Mouse (Mus musculus): ENCODE results near the gene Map4k4. TPM values are rescaled to one million over a fixed set of nuclear protein-coding genes. Genes with fewer than 3 reads are reported as not detected.

Map4k4 gene
- polyA plus RNA-seq, 1 experiment from 2014 or later = 21.2 TPM

DNA sequence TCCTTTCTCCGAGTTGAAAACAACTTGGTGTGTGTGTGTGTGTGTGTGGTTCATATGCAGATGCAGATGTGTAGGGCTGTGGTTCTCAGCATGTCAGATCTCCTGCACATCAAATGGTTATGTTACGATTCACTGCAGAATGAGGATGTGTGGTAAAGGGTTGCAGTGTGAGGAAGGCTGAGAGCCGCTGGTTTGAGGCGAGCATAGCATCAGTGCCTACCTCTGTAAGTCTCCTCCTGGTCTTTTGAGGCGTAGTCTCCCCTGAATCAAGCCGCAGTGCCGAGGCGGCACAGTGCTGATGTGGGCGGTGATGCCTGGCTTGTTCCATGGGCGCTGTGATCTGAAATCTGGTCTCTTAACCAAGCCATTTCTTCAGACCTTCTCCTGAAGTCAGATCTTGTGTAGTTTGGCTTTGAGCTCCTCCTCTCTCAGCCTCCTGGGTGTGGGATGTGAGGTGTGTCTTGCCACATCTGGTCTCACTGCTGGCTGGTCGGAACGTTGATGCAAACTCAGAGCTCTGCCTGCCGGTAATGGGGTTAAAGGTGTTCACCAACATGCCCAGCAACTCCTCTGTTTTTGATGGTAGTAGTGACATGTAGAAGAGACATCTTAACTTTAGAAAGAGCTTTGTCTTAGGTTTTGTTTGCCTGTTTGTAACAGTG lies 17.3 kb downstream of the Map4k4 start:
- no peak for DNase-seq (ENCODE audit: low spot score)
- no peaks in the 10 kb centered on the region for H3K36me3 ChIP-seq (ENCODE audit: insufficient read depth, low read length)
- no peak overlapping the region for H3K4me3 ChIP-seq (ENCODE audit: low read depth, low read length)
- no peaks in the 10 kb centered on the region for H3K27me3 ChIP-seq (replicated peaks; ENCODE audit: insufficient read depth, low read length)
- no peak overlapping the region for H3K27ac ChIP-seq (ENCODE audit: low read length)
- WGBS = 70% methylated on average over 13 of the region's 13 CpGs
- no peak for ATAC-seq
- no peak for TF ChIP-seq CTCF (IDR thresholded peaks at IDR 0.05)
- no peak for TF ChIP-seq EP300 (IDR thresholded peaks at IDR 0.05)
- H3K9me3 ChIP-seq (ENCODE audit: low read length) = no peaks in the 10 kb centered on the region
- no peak overlapping the region for H3K4me2 ChIP-seq (replicated peaks; ENCODE audit: low read depth, low read length)
- peaks cover 9% of the 10 kb centered on the region; the same call in 1 of the 2 replicates for H3K4me1 ChIP-seq (ENCODE audit: insufficient read depth, low read depth, low read length)
- H3K9ac ChIP-seq (replicated peaks; ENCODE audit: low read depth) = no peak overlapping the region

DNA sequence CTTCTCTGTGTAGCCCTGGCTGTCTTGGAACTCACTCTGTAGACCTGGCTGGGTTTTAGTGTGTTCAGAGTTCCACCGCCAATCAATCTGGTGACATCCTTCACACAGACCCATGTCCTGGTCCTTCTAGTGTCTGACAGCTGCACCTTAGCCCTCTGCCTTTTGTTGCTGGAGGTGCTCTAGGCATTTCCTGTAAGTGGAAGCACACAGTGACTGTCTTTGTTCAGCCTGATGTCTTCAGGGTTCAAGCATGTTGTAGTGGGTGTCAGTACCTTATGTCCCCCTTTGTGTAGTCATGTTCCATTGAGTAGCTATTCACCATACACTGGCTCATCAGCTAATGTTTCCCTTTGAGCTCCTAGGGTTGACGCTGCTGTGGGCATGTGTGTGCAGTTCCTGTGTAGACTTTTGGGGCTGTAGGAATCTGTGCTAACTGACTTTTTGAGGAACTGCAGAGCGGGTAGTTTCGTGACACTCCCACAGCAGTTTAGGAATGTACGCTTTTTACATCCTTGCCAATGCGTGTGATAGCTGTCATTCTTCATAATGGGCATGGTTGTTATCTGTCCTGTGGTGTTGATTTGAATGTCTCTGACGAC lies 17.9 kb downstream of the Map4k4 start:
- Histone ChIP-seq H3K9me3 (ENCODE audit: low read length) (no peaks in the 10 kb centered on the region), H3K9ac (replicated peaks; ENCODE audit: low read depth) (no peak overlapping the region), H3K4me3 (ENCODE audit: low read depth, low read length) (no peak overlapping the region), H3K27me3 (replicated peaks; ENCODE audit: insufficient read depth, low read length) (no peaks in the 10 kb centered on the region), H3K36me3 (ENCODE audit: insufficient read depth, low read length) (no peaks in the 10 kb centered on the region), H3K4me2 (replicated peaks; ENCODE audit: low read depth, low read length) (no peak overlapping the region), H3K27ac (ENCODE audit: low read length) (no peak overlapping the region), H3K4me1 (ENCODE audit: insufficient read depth, low read depth, low read length) (peaks cover 15% of the 10 kb centered on the region)
- ATAC-seq = no peak
- no peak for DNase-seq (ENCODE audit: low spot score)
- WGBS = 49% methylated on average over 7 of the region's 7 CpGs
- TF ChIP-seq EP300 (IDR thresholded peaks at IDR 0.05) (no peak), CTCF (IDR thresholded peaks at IDR 0.05) (no peak)

DNA sequence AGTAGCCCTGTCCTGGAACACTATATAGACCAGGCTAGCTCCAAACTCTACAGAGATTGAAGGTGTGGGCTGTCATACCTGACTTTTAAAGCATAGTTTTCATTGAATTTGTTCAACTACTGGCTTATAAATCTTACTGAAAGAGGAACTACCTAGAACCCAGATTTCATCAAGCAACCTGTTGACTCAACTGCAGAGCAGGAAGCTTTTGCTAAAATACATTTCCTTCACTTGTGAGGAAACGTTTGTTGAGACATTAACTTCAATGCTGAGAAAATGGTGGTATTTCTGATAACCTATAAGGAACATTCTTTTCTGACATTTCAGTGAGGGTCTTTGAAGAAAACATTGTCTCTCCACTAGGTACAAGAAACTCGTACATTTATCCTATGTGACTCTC lies 19.9 kb downstream of the Map4k4 start:
- Histone ChIP-seq H3K36me3 (ENCODE audit: insufficient read depth, low read length) (no peaks in the 10 kb centered on the region), H3K27me3 (replicated peaks; ENCODE audit: insufficient read depth, low read length) (no peaks in the 10 kb centered on the region), H3K9ac (replicated peaks; ENCODE audit: low read depth) (no peak overlapping the region), H3K4me2 (replicated peaks; ENCODE audit: low read depth, low read length) (no peak overlapping the region), H3K27ac (ENCODE audit: low read length) (peak overlapping the region; percentile 21; the same call in 1 of the 2 replicates), H3K4me1 (ENCODE audit: insufficient read depth, low read depth, low read length) (peaks cover 28% of the 10 kb centered on the region), H3K9me3 (ENCODE audit: low read length) (no peaks in the 10 kb centered on the region), H3K4me3 (ENCODE audit: low read depth, low read length) (no peak overlapping the region)
- ATAC-seq (no peak), DNase-seq (ENCODE audit: low spot score) (no peak)
- 35% methylated on average over 2 of the region's 2 CpGs for WGBS
- TF ChIP-seq EP300 (IDR thresholded peaks at IDR 0.05) (no peak), CTCF (IDR thresholded peaks at IDR 0.05) (no peak)

DNA sequence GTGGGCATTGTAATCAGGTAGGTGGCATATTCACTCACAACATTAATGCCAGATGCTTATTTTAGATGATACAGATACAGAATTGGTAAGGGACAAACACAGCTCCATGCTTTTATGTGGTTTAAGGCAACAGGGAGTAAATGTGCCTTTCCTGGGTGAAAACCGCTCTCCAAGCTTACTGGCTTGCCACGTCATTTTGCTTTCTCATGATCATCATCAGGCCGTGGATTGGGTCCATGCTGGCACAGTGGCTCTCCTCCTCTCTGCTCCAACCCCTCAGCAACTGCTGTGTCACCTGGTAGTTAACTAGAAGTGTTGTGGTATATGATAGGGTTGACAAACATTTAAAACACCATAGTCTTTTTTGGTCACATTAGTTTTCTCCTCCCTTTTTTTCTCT lies 21.3 kb downstream of the Map4k4 start:
- H3K4me1 ChIP-seq (ENCODE audit: insufficient read depth, low read depth, low read length) = peaks cover 31% of the 10 kb centered on the region
- 66% methylated on average over 3 of the region's 3 CpGs for WGBS
- no peak overlapping the region for H3K4me2 ChIP-seq (replicated peaks; ENCODE audit: low read depth, low read length)
- no peak for TF ChIP-seq EP300 (IDR thresholded peaks at IDR 0.05)
- no peak for TF ChIP-seq CTCF (IDR thresholded peaks at IDR 0.05)
- no peaks in the 10 kb centered on the region for H3K27me3 ChIP-seq (replicated peaks; ENCODE audit: insufficient read depth, low read length)
- H3K27ac ChIP-seq (ENCODE audit: low read length) = peak overlapping the region; percentile 54; the same call in 1 of the 2 replicates
- no peak for ATAC-seq
- DNase-seq (ENCODE audit: low spot score) = no peak
- no peak overlapping the region for H3K4me3 ChIP-seq (ENCODE audit: low read depth, low read length)
- H3K9ac ChIP-seq (replicated peaks; ENCODE audit: low read depth) = no peak overlapping the region
- no peaks in the 10 kb centered on the region for H3K9me3 ChIP-seq (ENCODE audit: low read length)
- H3K36me3 ChIP-seq (ENCODE audit: insufficient read depth, low read length) = no peaks in the 10 kb centered on the region

DNA sequence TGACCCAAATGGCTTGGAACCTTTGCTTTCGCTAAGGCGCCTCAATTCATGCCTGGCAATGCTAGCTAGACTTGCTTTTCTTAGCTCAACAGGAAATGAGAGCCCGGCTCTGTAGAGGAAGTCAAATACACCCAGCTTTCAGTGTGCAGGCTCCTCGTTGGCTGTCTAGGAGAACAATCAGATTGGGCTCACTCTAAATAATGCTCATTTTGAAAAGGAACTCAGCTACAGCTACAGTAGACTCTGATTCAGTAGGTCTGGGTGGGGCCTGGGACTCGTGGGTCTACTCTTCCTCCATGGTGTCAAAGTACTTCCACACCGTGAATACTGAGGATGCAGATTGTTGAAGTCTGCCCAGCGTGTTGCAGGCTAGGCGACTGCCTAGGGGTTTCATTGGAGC lies 22.0 kb downstream of the Map4k4 start:
- H3K27me3 ChIP-seq (replicated peaks; ENCODE audit: insufficient read depth, low read length) = no peaks in the 10 kb centered on the region
- no peak overlapping the region for H3K4me3 ChIP-seq (ENCODE audit: low read depth, low read length)
- H3K9ac ChIP-seq (replicated peaks; ENCODE audit: low read depth) = no peak overlapping the region
- ATAC-seq = peak; percentile 76
- 17% methylated on average over 8 of the region's 8 CpGs for WGBS
- TF ChIP-seq CTCF (IDR thresholded peaks at IDR 0.05) (no peak), EP300 (IDR thresholded peaks at IDR 0.05) (peak; percentile 34; the same call in 1 of the 2 replicates)
- peak; percentile 83 for DNase-seq (ENCODE audit: low spot score)
- peak overlapping the region; percentile 64 for H3K27ac ChIP-seq (ENCODE audit: low read length)
- no peaks in the 10 kb centered on the region for H3K9me3 ChIP-seq (ENCODE audit: low read length)
- peaks cover 31% of the 10 kb centered on the region for H3K4me1 ChIP-seq (ENCODE audit: insufficient read depth, low read depth, low read length)
- peak overlapping the region; percentile 37; the same call in 1 of the 2 replicates for H3K4me2 ChIP-seq (replicated peaks; ENCODE audit: low read depth, low read length)
- H3K36me3 ChIP-seq (ENCODE audit: insufficient read depth, low read length) = no peaks in the 10 kb centered on the region

DNA sequence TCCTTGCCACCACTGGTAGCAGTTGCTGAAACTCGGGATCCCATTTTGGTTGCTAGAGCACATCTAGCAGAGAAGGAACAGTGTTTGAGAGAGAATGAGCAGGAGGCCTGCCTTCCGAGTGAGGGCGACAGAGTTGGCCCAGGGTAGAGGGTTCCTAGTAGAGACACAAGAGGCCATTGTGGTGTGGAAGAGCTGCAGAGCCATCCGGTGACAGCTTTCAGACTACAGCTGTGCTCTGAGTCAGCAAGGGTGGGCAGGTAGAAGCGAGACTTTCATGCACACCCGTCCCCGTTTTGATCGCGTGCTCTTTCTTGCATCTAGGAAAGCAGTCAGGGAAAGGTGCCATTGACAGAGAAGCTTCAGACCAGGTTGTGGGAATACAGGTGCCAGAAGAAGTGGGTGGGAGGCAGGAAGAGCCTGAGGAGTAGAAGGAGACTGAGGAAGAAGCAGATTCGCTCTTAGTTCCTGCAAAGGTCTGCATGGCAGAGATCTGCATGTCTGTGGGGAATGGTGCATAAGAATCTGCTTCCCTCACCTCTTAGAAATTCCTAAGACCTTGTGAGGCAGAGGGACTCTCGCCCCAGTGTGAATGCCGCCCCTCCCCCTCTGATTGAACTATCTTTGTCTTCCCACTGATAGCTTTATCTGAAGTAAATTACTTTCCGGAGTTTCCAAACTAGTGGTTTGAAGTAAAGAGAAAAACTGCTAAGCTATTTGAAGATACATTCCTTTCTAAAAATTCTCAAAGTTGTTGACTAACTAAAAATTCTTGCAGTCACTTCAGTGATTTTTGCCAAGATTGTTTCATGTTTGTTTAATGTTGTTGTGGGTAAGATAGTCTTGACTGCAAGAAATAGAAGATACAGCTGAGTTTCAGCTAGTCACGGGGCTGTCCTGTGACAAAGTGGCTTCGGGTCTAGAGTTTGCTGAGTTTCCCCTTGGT lies 23.0 kb downstream of the Map4k4 start:
- H3K9me3 ChIP-seq (ENCODE audit: low read length) = no peaks in the 10 kb centered on the region
- H3K4me3 ChIP-seq (ENCODE audit: low read depth, low read length) = no peak overlapping the region
- H3K4me1 ChIP-seq (ENCODE audit: insufficient read depth, low read depth, low read length) = peaks cover 31% of the 10 kb centered on the region
- 15% methylated on average over 15 of the region's 15 CpGs for WGBS
- peak overlapping the region; percentile 64 for H3K27ac ChIP-seq (ENCODE audit: low read length)
- H3K27me3 ChIP-seq (replicated peaks; ENCODE audit: insufficient read depth, low read length) = no peaks in the 10 kb centered on the region
- DNase-seq (ENCODE audit: low spot score) (peak; percentile 63), ATAC-seq (peak; percentile 27; the same call in 1 of the 2 replicates)
- H3K9ac ChIP-seq (replicated peaks; ENCODE audit: low read depth) = no peak overlapping the region
- no peaks in the 10 kb centered on the region for H3K36me3 ChIP-seq (ENCODE audit: insufficient read depth, low read length)
- TF ChIP-seq CTCF (IDR thresholded peaks at IDR 0.05) (peak; percentile 32), EP300 (IDR thresholded peaks at IDR 0.05) (no peak)
- peak overlapping the region; percentile 37 for H3K4me2 ChIP-seq (replicated peaks; ENCODE audit: low read depth, low read length)

All from lung, postnatal 0 days (tissue).